Mouse (Mus musculus): ENCODE measurements around the gene St3gal3. TPM values are rescaled to one million over a fixed set of nuclear protein-coding genes. Genes with fewer than 3 reads are reported as not detected.

The St3gal3 gene
- polyA plus RNA-seq, 1 experiment from 2014 or later = 12.3 TPM

Other genes with a start within 250 kb of the St3gal3 start
- 460 and 461 TPM in 2 replicates for gene Atp6v0b, start 247.6 kb downstream of the St3gal3 start, polyA plus RNA-seq (2015; fragmentation: Nextera tagmentation; extraction: Ambion mirVana)
- 26.8 and 29.4 TPM in 2 replicates for gene Dph2, start 242.9 kb downstream of the St3gal3 start, polyA plus RNA-seq (2015; fragmentation: Nextera tagmentation; extraction: Ambion mirVana)
- 69.3 and 75.5 TPM in 2 replicates for gene Ipo13, start 219.9 kb downstream of the St3gal3 start, polyA plus RNA-seq (2015; fragmentation: Nextera tagmentation; extraction: Ambion mirVana)
- 0.10 and 0.28 TPM in 2 replicates for gene Artn, start 205.2 kb downstream of the St3gal3 start, polyA plus RNA-seq (2015; fragmentation: Nextera tagmentation; extraction: Ambion mirVana)
- gene Kdm4a, start 45.1 kb upstream of the St3gal3 start, polyA plus RNA-seq (2015; fragmentation: Nextera tagmentation; extraction: Ambion mirVana) = 62.9 and 63.8 TPM in 2 replicates
- 75.9 and 76.1 TPM in 2 replicates for gene Ptprf, start 156.5 kb upstream of the St3gal3 start, polyA plus RNA-seq (2015; fragmentation: Nextera tagmentation; extraction: Ambion mirVana)